Mouse (Mus musculus): Measurements from ENCODE around the gene Best2.

DNA sequence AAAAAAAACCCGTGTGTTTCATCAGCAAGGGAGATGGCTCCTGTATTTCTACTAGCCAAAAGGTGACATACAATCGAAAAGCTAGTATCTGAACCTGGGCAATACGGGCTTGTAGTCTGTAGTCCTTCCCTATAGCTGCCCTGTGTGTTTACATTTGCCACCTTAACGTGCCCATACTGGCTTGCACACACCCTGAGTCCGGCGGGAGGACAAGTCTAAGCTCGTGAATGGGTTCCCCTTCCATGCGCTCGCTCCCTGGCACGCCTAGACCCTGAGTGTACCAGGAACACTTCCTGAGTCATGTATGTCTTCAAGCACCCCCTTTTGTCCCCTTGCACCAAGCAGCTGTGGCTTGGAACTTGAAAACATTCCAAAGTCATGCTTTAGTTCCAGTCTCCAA lies 2.4 kb upstream of the Best2 start:
- TF ChIP-seq CTCF (IDR thresholded peaks at IDR 0.05; ENCODE audit: control insufficient read depth, insufficient read depth, low read length) (no peak), POLR2A (IDR thresholded peaks at IDR 0.05; ENCODE audit: borderline replicate concordance, control insufficient read depth, low read depth, low read length) (no peak)
